7 mouse cellular contexts compared by ENCODE assay signal in the genomic region with DNA sequence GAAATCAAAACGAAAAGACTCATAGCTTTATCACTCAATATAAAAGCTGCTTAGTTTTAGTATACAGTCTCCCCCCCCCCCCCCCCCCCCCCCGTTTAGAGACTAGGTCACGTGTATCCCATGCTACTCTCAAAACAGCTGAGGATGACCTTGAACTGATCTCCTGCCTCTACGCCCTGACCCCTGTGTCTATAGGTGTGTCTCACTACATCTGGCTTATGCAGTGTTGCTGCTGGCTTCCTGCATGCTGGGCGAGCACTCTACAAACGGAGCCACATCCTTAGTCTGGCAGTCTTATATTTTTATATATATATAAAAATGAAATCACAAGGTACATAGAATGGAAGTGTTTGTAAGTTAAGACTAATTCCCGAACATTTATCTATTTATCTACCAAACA.
"Had no signal": no experiment of that assay in that cellular context is flagged by ENCODE, and none has a peak within 500 bp of the region (broad histone marks: within the 10 kb centered on the region; RNA-seq: fewer than 3 reads in every experiment).

No protein-coding gene starts in this region.

- ATAC-seq: midbrain, embryonic 13.5 days had no signal

- H3K27ac ChIP-seq: layer of hippocampus, adult 2 months; limb, embryonic 12.5 days; midbrain, embryonic 13.5 days had no signal

- H3K9me3 ChIP-seq: limb, embryonic 12.5 days; midbrain, embryonic 13.5 days; stomach, embryonic 15.5 days had no signal

- H3K4me3 ChIP-seq: layer of hippocampus, adult 2 months; limb, embryonic 12.5 days; midbrain, embryonic 13.5 days; stomach, embryonic 15.5 days had no signal

- H3K4me2 ChIP-seq: limb, embryonic 12.5 days; midbrain, embryonic 13.5 days; stomach, embryonic 15.5 days had no signal

- H3K9ac ChIP-seq: limb, embryonic 12.5 days; midbrain, embryonic 13.5 days; stomach, embryonic 15.5 days had no signal

- H3K36me3 ChIP-seq: limb, embryonic 12.5 days; midbrain, embryonic 13.5 days; stomach, embryonic 15.5 days had no signal

- DNase-seq: retina, postnatal 1 day; thymus, adult 2 months; thymus, postnatal 4 days had no signal

- H3K27me3 ChIP-seq: limb, embryonic 12.5 days; midbrain, embryonic 13.5 days; stomach, embryonic 15.5 days had no signal
